25 mouse cellular contexts compared by ENCODE assay signal in the genomic region with DNA sequence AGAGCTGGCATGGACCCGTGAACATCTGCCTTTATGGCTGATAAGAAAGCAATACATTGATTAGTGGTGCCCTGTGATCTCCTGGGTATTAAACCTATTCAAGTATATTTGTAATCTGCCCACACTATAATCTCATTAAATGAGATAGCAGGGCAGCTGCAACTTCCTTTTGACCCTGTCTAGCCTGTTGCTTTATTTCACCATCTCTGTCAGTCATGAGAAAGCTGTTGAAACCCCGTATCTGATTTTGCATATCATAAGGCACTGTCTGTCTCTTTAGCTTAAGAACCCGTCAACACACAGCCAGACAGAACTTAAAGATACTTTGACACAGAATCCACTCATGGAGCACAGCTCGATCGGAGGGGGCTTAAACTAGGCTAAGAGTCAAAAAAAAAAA. TPM values are rescaled to one million over a fixed set of nuclear protein-coding genes. Genes with fewer than 3 reads are reported as not detected.
DNase-seq lines count a peak whose midpoint lies in the region; ATAC-seq and TF ChIP-seq lines count a peak whose summit lies in the region.
"Had no signal": no experiment of that assay in that cellular context is flagged by ENCODE, and none has a peak within 500 bp of the region (broad histone marks: within the 10 kb centered on the region; RNA-seq: fewer than 3 reads in every experiment).

No protein-coding gene starts in this region.

- no peak overlapping the region for H3K9ac ChIP-seq in liver, postnatal 0 days (replicated peaks)
- H3K9ac ChIP-seq: embryonic facial prominence, embryonic 12.5 days; forebrain, embryonic 13.5 days; forebrain, embryonic 15.5 days; forebrain, postnatal 0 days had no signal

- no peak for TF ChIP-seq EP300 in liver, postnatal 0 days (IDR thresholded peaks at IDR 0.05; ENCODE audit: low read depth)

- H3K9me3 ChIP-seq in liver, postnatal 0 days (ENCODE audit: low read length): no peaks in the 10 kb centered on the region
- H3K9me3 ChIP-seq: embryonic facial prominence, embryonic 10.5 days; embryonic facial prominence, embryonic 12.5 days; forebrain, embryonic 13.5 days; forebrain, embryonic 15.5 days had no signal

- peak; percentile 81 for ATAC-seq in megakaryocyte, adult 5-6 weeks (ENCODE audit: poor library complexity, severe bottlenecking)
- ATAC-seq in liver, postnatal 0 days: no peak
- ATAC-seq: activated CD4-positive, CD25-positive, alpha-beta regulatory T cell, adult 4 months; forebrain, embryonic 13.5 days; forebrain, embryonic 15.5 days; forebrain, postnatal 0 days; Patski had no signal

- no peak for TF ChIP-seq CTCF in liver, postnatal 0 days (IDR thresholded peaks at IDR 0.05; ENCODE audit: low read depth)

- WGBS in liver, postnatal 0 days (ENCODE audit: insufficient replicate concordance): 56% methylated on average over 5 of the region's 5 CpGs

- H3K27me3 ChIP-seq in liver, postnatal 0 days (ENCODE audit: insufficient read depth, low read length): no peaks in the 10 kb centered on the region
- H3K27me3 ChIP-seq: embryonic facial prominence, embryonic 12.5 days; forebrain, embryonic 13.5 days; forebrain, embryonic 15.5 days had no signal

- H3K27ac ChIP-seq in liver, postnatal 0 days (ENCODE audit: low read depth): no peak overlapping the region
- H3K27ac ChIP-seq: embryonic facial prominence, embryonic 10.5 days; embryonic facial prominence, embryonic 12.5 days; forebrain, embryonic 13.5 days; forebrain, embryonic 15.5 days had no signal

- H3K4me3 ChIP-seq in liver, postnatal 0 days (ENCODE audit: low read depth, low read length): no peak overlapping the region
- H3K4me3 ChIP-seq: embryonic facial prominence, embryonic 10.5 days; embryonic facial prominence, embryonic 12.5 days; forebrain, embryonic 13.5 days; forebrain, embryonic 15.5 days had no signal

- H3K4me2 ChIP-seq in liver, postnatal 0 days (ENCODE audit: low read depth, low read length): no peak overlapping the region
- H3K4me2 ChIP-seq: embryonic facial prominence, embryonic 12.5 days; forebrain, embryonic 13.5 days; forebrain, embryonic 15.5 days had no signal

- H3K4me1 ChIP-seq in liver, postnatal 0 days (ENCODE audit: insufficient read depth): no peaks in the 10 kb centered on the region
- H3K4me1 ChIP-seq: embryonic facial prominence, embryonic 10.5 days; embryonic facial prominence, embryonic 12.5 days; forebrain, embryonic 13.5 days; forebrain, embryonic 15.5 days had no signal

- DNase-seq in heart, adult 11 months: peak; percentile 25
- no peak for DNase-seq in heart, adult 9 months (ENCODE audit: low spot score in 2 of 2)
- DNase-seq in thymus, postnatal 36 days: no peak
- no peak for DNase-seq in liver, postnatal 0 days
- DNase-seq: adrenal gland, adult 8-10 months; adrenal gland, postnatal 14 days; adrenal gland, postnatal 36 days; cerebellum, adult 11-12 months; cerebellum, adult 2 months; cerebellum, adult 9-10 months; cerebellum, postnatal 25 days; forebrain, postnatal 0 days had no signal

- no peaks in the 10 kb centered on the region for H3K36me3 ChIP-seq in liver, postnatal 0 days (replicated peaks; ENCODE audit: insufficient read depth, low read length)
- H3K36me3 ChIP-seq: embryonic facial prominence, embryonic 10.5 days; embryonic facial prominence, embryonic 12.5 days; forebrain, embryonic 15.5 days had no signal

RNA-seq across cellular contexts. Expression of gene Clec3a, which starts 0.6 kb away (rescaled TPM):
- not detected in 2 replicates for total RNA-seq in megakaryocyte, adult 5-6 weeks (2015)
- total RNA-seq in megakaryocyte, adult 5-6 weeks (2017): not detected in 2 replicates
- not detected in 2 replicates for polyA plus RNA-seq in liver, postnatal 0 days (2015; fragmentation: Nextera tagmentation; extraction: Ambion mirVana)
- total RNA-seq: adrenal gland, adult 18-20 months; adrenal gland, adult 8-10 months; adrenal gland, postnatal 14 days; adrenal gland, postnatal 36 days; ES-E14; MEL had no signal
- polyA plus RNA-seq: activated CD4-positive, CD25-positive, alpha-beta regulatory T cell, adult 4 months; C2C12; cerebellum, adult 2 months; cortical plate, adult 2 months; embryonic facial prominence, embryonic 10.5 days; forebrain, embryonic 11.5 days; forebrain, embryonic 13.5 days; forebrain, embryonic 15.5 days; forebrain, postnatal 0 days; Patski had no signal

RNA-seq across cellular contexts. Expression of gene Wwox, which starts 21.0 kb away (rescaled TPM):
- total RNA-seq in megakaryocyte, adult 5-6 weeks (2015): 5.4 and 6.8 TPM in 2 replicates
- total RNA-seq in megakaryocyte, adult 5-6 weeks (2017): 4.1 and 4.9 TPM in 2 replicates
- 3.6 and 3.9 TPM in 2 replicates for polyA plus RNA-seq in liver, postnatal 0 days (2015; fragmentation: Nextera tagmentation; extraction: Ambion mirVana)
